Mouse (Mus musculus) ES-Bruce4 (cell line): ENCODE measurements around the gene R3hdm4. TPM values are rescaled to one million over a fixed set of nuclear protein-coding genes. Genes with fewer than 3 reads are reported as not detected.

ENCODE experiments used
- H3K27ac ChIP-seq: 2 replicates; pipeline ENCODE4 v1.5.1; 2012; ENCODE audit warnings: low read length, inconsistent platforms; ENCODE audit not compliant: insufficient read depth
- H3K27me3 ChIP-seq: 2 replicates; pipeline ENCODE4 v1.6.1; 2012; ENCODE audit warnings: mild to moderate bottlenecking, low read length, inconsistent platforms; ENCODE audit not compliant: control insufficient read depth, poor library complexity, insufficient read depth, severe bottlenecking
- H3K36me3 ChIP-seq: 2 replicates; pipeline ENCODE4 v1.6.1; 2012; ENCODE audit warnings: inconsistent platforms, mild to moderate bottlenecking, low read length, moderate library complexity; ENCODE audit not compliant: control insufficient read depth, poor library complexity, insufficient read depth, severe bottlenecking
- H3K4me1 ChIP-seq: one replicate; pipeline ENCODE4 v1.8.1; 2011; ENCODE audit warnings: low read length; ENCODE audit not compliant: control insufficient read depth, insufficient read depth
- H3K4me3 ChIP-seq: 2 replicates; pipeline ENCODE4 v1.5.1; 2011; ENCODE audit warnings: low read depth, mild to moderate bottlenecking, low read length
- H3K9ac ChIP-seq: 2 replicates; pipeline ENCODE4 v1.6.1; 2012; ENCODE audit warnings: low read depth, mild to moderate bottlenecking, inconsistent platforms; ENCODE audit not compliant: poor library complexity, severe bottlenecking
- H3K9me3 ChIP-seq: replicated peaks from 2 replicates; pipeline ENCODE4 v1.6.1; 2012; ENCODE audit warnings: mild to moderate bottlenecking, low read length, inconsistent platforms; ENCODE audit not compliant: control insufficient read depth, poor library complexity, insufficient read depth, severe bottlenecking
- CTCF ChIP-seq: IDR thresholded peaks from one replicate; pipeline ENCODE4 v1.8.1; 2011; ENCODE audit warnings: low read depth, low read length
- EP300 ChIP-seq: IDR thresholded peaks from 2 replicates; pipeline ENCODE4 v1.6.1; 2011; ENCODE audit warnings: low read depth, low read length; ENCODE audit not compliant: insufficient read depth
- POLR2A ChIP-seq: IDR thresholded peaks from one replicate; pipeline ENCODE4 v1.8.1; 2011; ENCODE audit warnings: low read length; ENCODE audit not compliant: insufficient read depth
- polyA plus RNA-seq: library from polyadenylated mRNA; stranded (reverse); fragments of >200 nt; gene quantifications from 2 replicates; pipeline ENCODE4 v1.2.4, GENCODE M21; 2011; ENCODE audit warnings: low read depth; ENCODE audit not compliant: missing spikeins, insufficient read depth, insufficient read length

Gene R3hdm4
- polyA plus RNA-seq, 1 experiment: 49.4 TPM

GRCm38 (mm10) chr10:79909092-79909922 is 11.7 kb downstream of the R3hdm4 start:
- Histone ChIP-seq H3K27me3 (no peaks in the 10 kb centered on the region), H3K9me3 (no peaks in the 10 kb centered on the region), H3K9ac (no peak overlapping the region), H3K27ac (no peak overlapping the region), H3K36me3 (no peaks in the 10 kb centered on the region), H3K4me3 (no peak overlapping the region), H3K4me1 (no peaks in the 10 kb centered on the region)
- TF ChIP-seq EP300 (no peak), CTCF (no peak), POLR2A (no peak)

GRCm38 (mm10) chr10:79908167-79909091 is 12.6 kb downstream of the R3hdm4 start, which contains the start of gene Med16:
Gene Med16, minus strand, starts transcription at chr10:79908923.
- Histone ChIP-seq H3K27me3 (no peaks in the 10 kb centered on the region), H3K4me1 (no peaks in the 10 kb centered on the region), H3K27ac (peak within 1 kb of the TSS; percentile 84), H3K4me3 (peak within 1 kb of the TSS; percentile 94), H3K9me3 (no peaks in the 10 kb centered on the region), H3K36me3 (no peaks in the 10 kb centered on the region), H3K9ac (peak within 1 kb of the TSS; percentile 96)
- no peak for TF ChIP-seq EP300
- no peak for TF ChIP-seq POLR2A
- no peak for TF ChIP-seq CTCF

GRCm38 (mm10) chr10:79907415-79907814 is 13.6 kb downstream of the R3hdm4 start:
- H3K27me3 ChIP-seq: no peaks in the 10 kb centered on the region
- no peak overlapping the region for H3K4me3 ChIP-seq
- no peak overlapping the region for H3K9ac ChIP-seq
- H3K36me3 ChIP-seq: no peaks in the 10 kb centered on the region
- H3K9me3 ChIP-seq: no peaks in the 10 kb centered on the region
- TF ChIP-seq EP300: no peak
- TF ChIP-seq POLR2A: no peak
- no peak for TF ChIP-seq CTCF
- no peak overlapping the region for H3K27ac ChIP-seq
- no peaks in the 10 kb centered on the region for H3K4me1 ChIP-seq

- Histone ChIP-seq H3K27ac (no peak overlapping the region), H3K4me3 (no peak overlapping the region), H3K9me3 (no peaks in the 10 kb centered on the region), H3K9ac (no peak overlapping the region), H3K36me3 (no peaks in the 10 kb centered on the region), H3K4me1 (no peaks in the 10 kb centered on the region), H3K27me3 (no peaks in the 10 kb centered on the region)
- TF ChIP-seq EP300 (no peak), POLR2A (no peak), CTCF (no peak)
Observed at GRCm38 (mm10) chr10:79906712-79907111, 14.3 kb downstream of the R3hdm4 start.

- H3K9me3 ChIP-seq: no peaks in the 10 kb centered on the region
- H3K4me1 ChIP-seq: peaks cover 3% of the 10 kb centered on the region
- no peaks in the 10 kb centered on the region for H3K27me3 ChIP-seq
- no peak overlapping the region for H3K9ac ChIP-seq
- H3K36me3 ChIP-seq: no peaks in the 10 kb centered on the region
- no peak overlapping the region for H3K27ac ChIP-seq
- H3K4me3 ChIP-seq: no peak overlapping the region
- TF ChIP-seq CTCF (peak; percentile 18), POLR2A (no peak)
Observed at GRCm38 (mm10) chr10:79900951-79901410, 20.0 kb downstream of the R3hdm4 start.
